26 mouse cellular contexts compared by ENCODE assay signal in genomic region chr1:90917509-90917908, GRCm38 (mm10). TPM values are rescaled to one million over a fixed set of nuclear protein-coding genes. Genes with fewer than 3 reads are reported as not detected.
DNase-seq lines count a peak whose midpoint lies in the region; ATAC-seq and TF ChIP-seq lines count a peak whose summit lies in the region.
"Had no signal": no experiment of that assay in that cellular context is flagged by ENCODE, and none has a peak within 500 bp of the region (broad histone marks: within the 10 kb centered on the region; RNA-seq: fewer than 3 reads in every experiment).

No protein-coding gene starts in this region.

- no peak for TF ChIP-seq CTCF in hindbrain, postnatal 0 days (IDR thresholded peaks at IDR 0.05; ENCODE audit: low read depth)

- no peak overlapping the region for H3K9ac ChIP-seq in hindbrain, postnatal 0 days (replicated peaks; ENCODE audit: low read length)
- no peak overlapping the region for H3K9ac ChIP-seq in hindbrain, embryonic 16.5 days (ENCODE audit: low read depth, low read length)
- H3K9ac ChIP-seq: embryonic facial prominence, embryonic 15.5 days; hindbrain, embryonic 14.5 days; limb, embryonic 12.5 days; liver, embryonic 12.5 days; neural tube, embryonic 12.5 days had no signal

- peak; percentile 49 for DNase-seq in hindbrain, postnatal 0 days (ENCODE audit: low spot score)
- peak; percentile 52 for DNase-seq in urinary bladder, postnatal 14 days (ENCODE audit: low spot score)
- no peak for DNase-seq in urinary bladder, postnatal 10 days (ENCODE audit: low spot score)
- DNase-seq in B cell, adult 2 months: no peak
- DNase-seq in cerebellum, postnatal 36 days: no peak
- DNase-seq: adrenal gland, adult 8-10 months; cerebellum, adult 9-10 months; embryo, embryonic 11 days; heart, postnatal 36 days; kidney, adult 2 months; kidney, postnatal 14 days; lung, adult 2 months; spleen, adult 18-20 months; thymus, postnatal 14 days had no signal

- no peak for ATAC-seq in hindbrain, postnatal 0 days
- no peak for ATAC-seq in hindbrain, embryonic 16.5 days
- 0 out of 2 replicates have a peak, but pooled peaks have one; percentile 18 for ATAC-seq in megakaryocyte progenitor cell, adult 5-6 weeks (replicated peaks; ENCODE audit: poor library complexity)
- ATAC-seq: liver, embryonic 12.5 days; Patski had no signal

- no peak overlapping the region for H3K27ac ChIP-seq in hindbrain, postnatal 0 days
- no peak overlapping the region for H3K27ac ChIP-seq in hindbrain, embryonic 16.5 days (ENCODE audit: low read depth, low read length)
- H3K27ac ChIP-seq: embryonic facial prominence, embryonic 15.5 days; hindbrain, embryonic 14.5 days; limb, embryonic 12.5 days; liver, embryonic 12.5 days; neural tube, embryonic 12.5 days had no signal

- H3K36me3 ChIP-seq in hindbrain, postnatal 0 days (ENCODE audit: insufficient read depth, low read length): no peaks in the 10 kb centered on the region
- no peaks in the 10 kb centered on the region for H3K36me3 ChIP-seq in hindbrain, embryonic 16.5 days (ENCODE audit: control insufficient read depth, insufficient read depth, low read length)
- H3K36me3 ChIP-seq: embryonic facial prominence, embryonic 15.5 days; limb, embryonic 12.5 days; liver, embryonic 12.5 days; neural tube, embryonic 12.5 days had no signal

- H3K4me2 ChIP-seq in hindbrain, postnatal 0 days (ENCODE audit: low read depth, low read length): no peak overlapping the region
- no peak overlapping the region for H3K4me2 ChIP-seq in hindbrain, embryonic 16.5 days (ENCODE audit: low read length)
- H3K4me2 ChIP-seq: embryonic facial prominence, embryonic 15.5 days; hindbrain, embryonic 14.5 days; limb, embryonic 12.5 days; liver, embryonic 12.5 days; neural tube, embryonic 12.5 days had no signal

- H3K4me1 ChIP-seq in hindbrain, postnatal 0 days (ENCODE audit: insufficient read depth, low read length): peaks cover 9% of the 10 kb centered on the region
- peaks cover 8% of the 10 kb centered on the region for H3K4me1 ChIP-seq in hindbrain, embryonic 16.5 days (ENCODE audit: control insufficient read depth, insufficient read depth, low read depth, low read length)
- H3K4me1 ChIP-seq: liver, embryonic 12.5 days had no signal

- 61% methylated on average over 6 of the region's 6 CpGs for WGBS in hindbrain, postnatal 0 days
- 70% methylated on average over 6 of the region's 6 CpGs for WGBS in hindbrain, embryonic 16.5 days

- no peaks in the 10 kb centered on the region for H3K9me3 ChIP-seq in hindbrain, postnatal 0 days (ENCODE audit: low read length)
- peaks cover 7% of the 10 kb centered on the region for H3K9me3 ChIP-seq in hindbrain, embryonic 16.5 days (ENCODE audit: control insufficient read depth, low read length)

- H3K4me3 ChIP-seq in hindbrain, postnatal 0 days (ENCODE audit: low read length): no peak overlapping the region
- no peak overlapping the region for H3K4me3 ChIP-seq in hindbrain, embryonic 16.5 days (ENCODE audit: low read length)
- H3K4me3 ChIP-seq: embryonic facial prominence, embryonic 15.5 days; limb, embryonic 12.5 days; liver, embryonic 12.5 days; neural tube, embryonic 12.5 days had no signal

- H3K27me3 ChIP-seq in hindbrain, postnatal 0 days (ENCODE audit: insufficient read depth, low read length): no peaks in the 10 kb centered on the region
- H3K27me3 ChIP-seq in hindbrain, embryonic 16.5 days (replicated peaks; ENCODE audit: control insufficient read depth, insufficient read depth, low read length): no peaks in the 10 kb centered on the region
- H3K27me3 ChIP-seq: embryonic facial prominence, embryonic 15.5 days; Patski had no signal

RNA-seq across cellular contexts. Expression of gene Mlph, which starts 2.6 kb away (rescaled TPM):
- 0.63 and 0.72 TPM in 2 replicates for total RNA-seq in hindbrain, postnatal 0 days (2014; rRNA removed)
- 0.19 and 0.51 TPM in 2 replicates for polyA plus RNA-seq in hindbrain, postnatal 0 days (2015; fragmentation: Nextera tagmentation; extraction: Ambion mirVana)
- polyA plus RNA-seq in hindbrain, embryonic 16.5 days (2015; fragmentation: Nextera tagmentation; extraction: Ambion mirVana): 0.14 and 0.18 TPM in 2 replicates
- total RNA-seq in megakaryocyte progenitor cell, adult 5-6 weeks (2015): 0.07 and 1.0 TPM in 2 replicates
- 0.27 and 0.42 TPM in 2 replicates for total RNA-seq in megakaryocyte progenitor cell, adult 5-6 weeks (2017)
- total RNA-seq: granulocyte monocyte progenitor cell, adult 5-6 weeks had no signal
- polyA plus RNA-seq: liver, embryonic 12.5 days had no signal

RNA-seq across cellular contexts. Expression of gene Prlh, which starts 35.4 kb away (rescaled TPM):
- not detected in 2 replicates for total RNA-seq in hindbrain, postnatal 0 days (2014; rRNA removed)
- 1.5 and 1.8 TPM in 2 replicates for polyA plus RNA-seq in hindbrain, postnatal 0 days (2015; fragmentation: Nextera tagmentation; extraction: Ambion mirVana)
- polyA plus RNA-seq in hindbrain, embryonic 16.5 days (2015; fragmentation: Nextera tagmentation; extraction: Ambion mirVana): not detected in 2 replicates
- not detected in 2 replicates for total RNA-seq in megakaryocyte progenitor cell, adult 5-6 weeks (2015)
- not detected in 2 replicates for total RNA-seq in megakaryocyte progenitor cell, adult 5-6 weeks (2017)
- total RNA-seq: adrenal gland, adult 8-10 months; ES-E14; gastrocnemius, adult 8-10 months; granulocyte monocyte progenitor cell, adult 5-6 weeks; heart, postnatal 36 days; left cerebral cortex, adult 8-10 months had no signal
- polyA plus RNA-seq: embryonic facial prominence, embryonic 15.5 days; hindbrain, embryonic 14.5 days; kidney, adult 2 months; limb, embryonic 12.5 days; liver, embryonic 12.5 days; lung, adult 2 months; neural tube, embryonic 12.5 days; Patski had no signal

RNA-seq across cellular contexts. Expression of gene Rab17, which starts 52.0 kb away (rescaled TPM):
- total RNA-seq in hindbrain, postnatal 0 days (2014; rRNA removed): not detected in 2 replicates
- 0.19 TPM in 1 of 2 replicates, not detected in the other for polyA plus RNA-seq in hindbrain, postnatal 0 days (2015; fragmentation: Nextera tagmentation; extraction: Ambion mirVana)
- 0.36 TPM in 1 of 2 replicates, not detected in the other for polyA plus RNA-seq in hindbrain, embryonic 16.5 days (2015; fragmentation: Nextera tagmentation; extraction: Ambion mirVana)
- 0.69 and 1.0 TPM in 2 replicates for total RNA-seq in megakaryocyte progenitor cell, adult 5-6 weeks (2015)
- total RNA-seq in megakaryocyte progenitor cell, adult 5-6 weeks (2017): 2.3 and 3.0 TPM in 2 replicates
- total RNA-seq: adrenal gland, adult 8-10 months; gastrocnemius, adult 8-10 months had no signal
- polyA plus RNA-seq: hindbrain, embryonic 14.5 days; neural tube, embryonic 12.5 days had no signal

Comparison
In these comparisons a context has a peak if more than half of its experiments do, and no peak if none do; other contexts are left out.
1. DNase-seq: peak in hindbrain, postnatal 0 days (single experiment) and urinary bladder, postnatal 14 days (single experiment); none in urinary bladder, postnatal 10 days (single experiment), B cell, adult 2 months (0 of 2) and cerebellum, postnatal 36 days (0 of 2).